Mouse (Mus musculus): Measurements from ENCODE around the gene Gpam. TPM values are rescaled to one million over a fixed set of nuclear protein-coding genes. Genes with fewer than 3 reads are reported as not detected.

Gene Gpam
- polyA plus RNA-seq, 1 experiment from 2014 or later: 29.4 TPM

DNA sequence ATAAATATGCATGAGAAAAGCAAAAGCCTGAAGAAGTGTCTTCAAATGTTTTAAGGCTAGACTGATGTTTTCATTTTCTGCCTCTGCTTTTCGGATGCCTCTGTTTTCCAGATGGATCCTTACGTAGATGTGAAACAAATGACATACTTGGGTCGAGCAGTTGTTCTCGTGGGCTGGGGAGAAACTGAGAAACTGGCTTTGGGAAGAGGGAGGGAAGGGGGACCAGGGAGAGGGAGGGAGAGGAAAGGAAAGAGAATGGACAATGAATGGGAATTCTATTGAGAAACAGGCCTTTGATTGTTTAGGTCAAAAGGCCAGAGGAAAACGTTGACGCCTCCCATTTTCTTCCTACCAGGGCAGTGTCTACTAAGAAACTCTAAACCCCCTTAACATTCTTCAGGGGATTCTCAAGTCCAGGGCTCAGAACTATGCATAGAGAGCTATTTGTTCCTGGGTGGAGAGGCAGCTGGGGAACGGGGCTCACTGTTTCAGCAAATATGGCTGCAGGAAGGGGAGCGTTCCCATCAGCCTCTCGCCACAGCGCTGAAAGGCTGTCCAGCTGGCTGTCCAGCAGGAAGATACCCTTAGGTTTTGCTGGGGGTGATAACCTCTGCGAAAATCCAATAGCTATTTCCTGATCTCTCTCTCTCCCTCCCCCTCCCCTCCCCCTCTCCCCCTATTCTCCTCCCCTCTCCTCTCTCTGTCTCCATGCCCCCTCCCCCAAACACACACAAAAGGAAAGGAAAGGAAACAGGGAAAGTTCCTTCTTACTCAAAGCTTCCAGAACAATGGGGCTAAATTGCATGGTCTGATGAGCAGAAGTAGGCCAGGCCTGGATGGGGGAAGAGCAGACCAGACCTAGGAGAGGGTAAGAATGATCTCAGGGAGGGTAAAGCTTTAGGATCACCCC lies 16.6 kb upstream of the Gpam start:
- peak; percentile 62; the same call in 1 of the 2 replicates for ATAC-seq (ENCODE audit: insufficient read depth)

DNA sequence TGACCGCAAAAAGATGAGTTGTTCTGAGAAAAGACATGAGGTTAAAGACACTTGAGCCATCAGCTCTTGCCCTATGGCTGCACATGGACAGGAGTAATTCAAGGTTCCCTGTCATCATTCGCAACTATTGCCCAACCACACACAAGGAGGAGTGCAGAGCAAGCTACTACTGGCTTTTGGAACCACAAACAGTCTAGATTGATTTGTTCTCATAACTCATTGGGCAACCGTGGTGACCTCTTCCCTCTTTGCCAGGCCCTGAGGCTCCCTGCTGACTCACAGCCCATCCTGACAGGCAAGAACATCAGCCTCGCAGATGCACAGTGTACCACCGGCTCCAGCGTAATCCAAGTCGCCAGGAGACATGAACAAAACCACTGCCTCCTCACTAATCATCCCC lies 12.3 kb upstream of the Gpam start:
- Histone ChIP-seq H3K9ac (no peak overlapping the region), H3K4me2 (no peak overlapping the region), H3K36me3 (ENCODE audit: insufficient read depth) (no peaks in the 10 kb centered on the region), H3K27me3 (ENCODE audit: insufficient read depth, low read length) (no peaks in the 10 kb centered on the region), H3K27ac (ENCODE audit: low read depth) (no peak overlapping the region), H3K4me1 (ENCODE audit: insufficient read depth) (peaks cover 12% of the 10 kb centered on the region), H3K9me3 (ENCODE audit: low read depth, low read length) (no peaks in the 10 kb centered on the region), H3K4me3 (ENCODE audit: low read depth, low read length) (no peak overlapping the region)
- DNase-seq (no peak), ATAC-seq (ENCODE audit: insufficient read depth) (no peak)
- WGBS: 57% methylated on average over 7 of the region's 7 CpGs
- no peak for TF ChIP-seq CTCF (IDR thresholded peaks at IDR 0.05; ENCODE audit: low read depth)

More for the DNA sequence above, 16.6 kb upstream of the Gpam start:
- H3K4me1 ChIP-seq (ENCODE audit: insufficient read depth): peaks cover 3% of the 10 kb centered on the region; the same call in 1 of the 2 replicates
- peak overlapping the region; percentile 61 for H3K27ac ChIP-seq (ENCODE audit: low read depth)
- H3K9ac ChIP-seq: no peak overlapping the region
- no peaks in the 10 kb centered on the region for H3K9me3 ChIP-seq (ENCODE audit: low read depth, low read length)
- H3K27me3 ChIP-seq (ENCODE audit: insufficient read depth, low read length): no peaks in the 10 kb centered on the region
- H3K36me3 ChIP-seq (ENCODE audit: insufficient read depth): no peaks in the 10 kb centered on the region
- peak; percentile 48 for DNase-seq
- H3K4me2 ChIP-seq: no peak overlapping the region
- WGBS: 37% methylated on average over 11 of the region's 11 CpGs
- TF ChIP-seq CTCF (IDR thresholded peaks at IDR 0.05; ENCODE audit: low read depth): no peak
- H3K4me3 ChIP-seq (ENCODE audit: low read depth, low read length): no peak overlapping the region

DNA sequence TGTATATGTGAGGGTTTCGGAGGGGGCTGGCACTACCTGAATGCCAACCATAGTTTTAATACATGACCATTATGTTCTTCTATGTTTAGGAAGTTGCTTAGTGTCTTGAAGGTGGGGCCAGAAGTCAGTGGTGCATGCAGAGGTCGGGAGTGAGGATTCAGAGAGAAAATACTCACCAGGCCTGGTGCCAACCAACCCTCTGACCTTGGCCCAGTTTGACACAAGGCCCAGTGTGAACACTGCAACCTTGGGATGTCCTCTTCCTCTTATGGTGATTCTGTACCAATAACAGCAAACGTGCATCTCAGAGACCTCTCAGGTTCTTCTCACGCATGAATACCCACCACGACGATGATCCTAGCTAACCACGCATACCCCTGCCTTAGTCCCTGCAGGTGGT lies 11.5 kb upstream of the Gpam start:
- Histone ChIP-seq H3K4me2 (no peak overlapping the region), H3K9ac (no peak overlapping the region), H3K9me3 (ENCODE audit: low read depth, low read length) (no peaks in the 10 kb centered on the region), H3K36me3 (ENCODE audit: insufficient read depth) (no peaks in the 10 kb centered on the region), H3K27me3 (ENCODE audit: insufficient read depth, low read length) (no peaks in the 10 kb centered on the region), H3K4me3 (ENCODE audit: low read depth, low read length) (no peak overlapping the region), H3K4me1 (ENCODE audit: insufficient read depth) (peaks cover 11% of the 10 kb centered on the region), H3K27ac (ENCODE audit: low read depth) (no peak overlapping the region; the same call in 1 of the 2 replicates)
- ATAC-seq (ENCODE audit: insufficient read depth) (no peak), DNase-seq (no peak)
- no peak for TF ChIP-seq CTCF (IDR thresholded peaks at IDR 0.05; ENCODE audit: low read depth)
- WGBS: 81% methylated on average over 7 of the region's 7 CpGs

DNA sequence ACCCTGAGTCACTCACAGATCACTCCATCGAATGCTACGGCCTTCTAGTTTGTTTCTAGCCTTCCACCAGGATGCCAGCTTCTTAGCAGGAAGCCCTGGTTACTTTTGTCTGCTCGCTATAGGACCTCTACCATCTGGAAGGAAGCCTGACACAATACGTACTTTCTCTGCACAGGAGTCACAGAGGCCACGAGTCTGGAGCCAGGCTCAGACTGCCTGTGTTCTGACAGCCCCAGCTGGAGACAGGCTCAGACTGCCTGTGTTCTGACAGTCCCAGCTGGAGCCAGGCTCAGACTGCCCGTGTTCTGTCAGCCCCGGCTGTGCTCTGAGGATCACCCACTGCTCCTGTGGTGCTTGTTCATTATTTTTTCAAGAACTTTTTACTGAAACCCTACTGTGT lies 10.8 kb upstream of the Gpam start:
- Histone ChIP-seq H3K27me3 (ENCODE audit: insufficient read depth, low read length) (no peaks in the 10 kb centered on the region), H3K4me2 (no peak overlapping the region), H3K4me1 (ENCODE audit: insufficient read depth) (peaks cover 11% of the 10 kb centered on the region), H3K27ac (ENCODE audit: low read depth) (peak overlapping the region; percentile 19; the same call in 1 of the 2 replicates), H3K36me3 (ENCODE audit: insufficient read depth) (no peaks in the 10 kb centered on the region), H3K9ac (no peak overlapping the region), H3K9me3 (ENCODE audit: low read depth, low read length) (no peaks in the 10 kb centered on the region), H3K4me3 (ENCODE audit: low read depth, low read length) (no peak overlapping the region)
- ATAC-seq (ENCODE audit: insufficient read depth) (peak; percentile 89), DNase-seq (peak; percentile 74)
- TF ChIP-seq CTCF (IDR thresholded peaks at IDR 0.05; ENCODE audit: low read depth): no peak
- WGBS: 36% methylated on average over 7 of the region's 7 CpGs

DNA sequence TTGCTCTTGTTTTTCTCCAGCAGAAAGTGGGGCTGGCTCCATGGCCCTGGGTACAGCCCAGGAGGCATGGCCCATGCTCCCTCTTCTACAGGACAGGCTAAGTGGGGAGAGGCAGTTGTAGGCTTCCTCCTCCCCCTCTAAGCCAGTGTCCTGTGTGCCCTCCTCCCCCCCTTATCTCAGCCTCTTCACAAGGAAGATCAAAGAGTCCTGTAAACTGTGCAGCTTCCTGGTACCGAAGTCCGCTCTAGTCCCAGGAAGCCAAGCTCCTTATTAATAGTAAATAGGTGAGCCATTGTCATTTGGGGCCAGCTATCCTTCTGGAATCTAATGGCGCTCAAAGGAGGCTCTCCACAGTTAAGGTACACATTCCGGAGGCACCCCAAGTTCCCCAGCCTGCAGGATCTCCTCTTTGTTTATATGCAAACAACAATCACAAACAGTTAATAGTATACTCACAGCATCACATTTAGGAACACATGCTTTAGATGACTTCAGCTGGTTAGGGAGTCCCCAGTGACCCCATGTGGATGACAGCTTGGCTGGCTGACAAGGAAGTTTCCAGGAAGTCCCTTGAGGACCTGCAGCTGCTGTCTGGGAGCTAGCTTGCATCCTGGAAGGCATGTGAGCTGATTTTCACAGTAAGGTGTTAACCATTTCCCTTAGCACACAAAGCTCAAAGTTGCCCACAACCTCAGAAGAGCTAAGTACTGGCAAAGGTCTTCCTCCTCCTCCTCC lies 9.8 kb upstream of the Gpam start:
- Histone ChIP-seq H3K27me3 (ENCODE audit: insufficient read depth, low read length) (no peaks in the 10 kb centered on the region), H3K4me3 (ENCODE audit: low read depth, low read length) (no peak overlapping the region), H3K4me2 (no peak overlapping the region), H3K27ac (ENCODE audit: low read depth) (peak overlapping the region; percentile 19; the same call in 1 of the 2 replicates), H3K9me3 (ENCODE audit: low read depth, low read length) (no peaks in the 10 kb centered on the region), H3K4me1 (ENCODE audit: insufficient read depth) (peaks cover 11% of the 10 kb centered on the region), H3K36me3 (ENCODE audit: insufficient read depth) (no peaks in the 10 kb centered on the region), H3K9ac (no peak overlapping the region)
- DNase-seq: peak; percentile 87
- TF ChIP-seq CTCF (IDR thresholded peaks at IDR 0.05; ENCODE audit: low read depth): no peak
- 36% methylated on average over 4 of the region's 4 CpGs for WGBS
- ATAC-seq (ENCODE audit: insufficient read depth): peak; percentile 66

DNA sequence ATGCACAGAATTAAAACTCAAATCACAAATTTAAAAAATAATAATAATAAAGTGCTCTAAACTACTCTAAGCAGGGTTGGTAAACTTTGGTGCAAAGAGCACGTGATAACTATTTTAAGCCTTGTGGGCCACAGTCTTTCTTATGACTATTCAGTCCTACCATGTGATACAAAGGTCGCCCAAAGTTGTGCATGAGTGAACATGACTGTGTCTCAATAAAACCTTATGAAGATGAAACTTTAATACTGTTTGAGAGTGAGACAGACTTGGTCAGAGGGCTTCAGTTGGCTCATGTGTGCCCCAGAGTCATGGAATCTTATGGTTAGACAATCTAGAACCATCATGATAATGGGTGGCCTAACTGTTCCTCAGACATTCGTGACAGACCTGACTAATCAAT lies 8.9 kb upstream of the Gpam start:
- WGBS: 88% methylated on average over 3 of the region's 3 CpGs
- no peak for DNase-seq
- Histone ChIP-seq H3K4me2 (no peak overlapping the region), H3K4me3 (ENCODE audit: low read depth, low read length) (no peak overlapping the region), H3K4me1 (ENCODE audit: insufficient read depth) (peaks cover 11% of the 10 kb centered on the region), H3K36me3 (ENCODE audit: insufficient read depth) (no peaks in the 10 kb centered on the region), H3K9ac (no peak overlapping the region), H3K27me3 (ENCODE audit: insufficient read depth, low read length) (no peaks in the 10 kb centered on the region), H3K27ac (ENCODE audit: low read depth) (no peak overlapping the region), H3K9me3 (ENCODE audit: low read depth, low read length) (no peaks in the 10 kb centered on the region)
- no peak for ATAC-seq (ENCODE audit: insufficient read depth)
- TF ChIP-seq CTCF (IDR thresholded peaks at IDR 0.05; ENCODE audit: low read depth): no peak

DNA sequence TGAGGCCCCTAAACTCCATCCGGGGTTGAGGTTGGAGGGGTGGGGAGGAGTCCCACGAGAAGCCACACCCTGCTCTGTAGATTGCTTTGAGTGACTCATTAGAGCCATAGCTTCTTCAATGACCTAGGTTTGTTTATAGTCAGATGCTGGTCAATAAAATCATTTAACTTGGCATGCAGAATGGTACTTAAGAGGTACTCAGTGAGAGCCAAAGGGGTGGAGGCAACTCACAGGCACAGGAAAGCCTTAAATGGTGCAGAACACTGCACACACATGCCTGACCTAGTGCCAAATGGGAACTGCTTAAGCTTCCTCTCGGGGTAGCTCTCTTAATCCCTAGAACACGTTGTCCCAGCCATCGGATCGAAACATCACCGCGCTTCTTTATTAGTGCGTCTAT lies 7.5 kb upstream of the Gpam start:
- Histone ChIP-seq H3K4me3 (ENCODE audit: low read depth, low read length) (no peak overlapping the region), H3K9ac (no peak overlapping the region), H3K27ac (ENCODE audit: low read depth) (no peak overlapping the region), H3K9me3 (ENCODE audit: low read depth, low read length) (no peaks in the 10 kb centered on the region), H3K4me1 (ENCODE audit: insufficient read depth) (peaks cover 11% of the 10 kb centered on the region), H3K27me3 (ENCODE audit: insufficient read depth, low read length) (no peaks in the 10 kb centered on the region), H3K4me2 (no peak overlapping the region), H3K36me3 (ENCODE audit: insufficient read depth) (no peaks in the 10 kb centered on the region)
- ATAC-seq (ENCODE audit: insufficient read depth) (no peak), DNase-seq (no peak)
- no peak for TF ChIP-seq CTCF (IDR thresholded peaks at IDR 0.05; ENCODE audit: low read depth)
- WGBS: 74% methylated on average over 9 of the region's 9 CpGs

Data from lung, embryonic 14.5 days (tissue).